In genomic region chr12:110698523-110699170, GRCm38 (mm10) we compare ENCODE assay signal across 10 mouse cellular contexts. TPM values are rescaled to one million over a fixed set of nuclear protein-coding genes. Genes with fewer than 3 reads are reported as not detected.
DNase-seq lines count a peak whose midpoint lies in the region; ATAC-seq lines count a peak whose summit lies in the region.
"Had no signal": no experiment of that assay in that cellular context is flagged by ENCODE, and none has a peak within 500 bp of the region (broad histone marks: within the 10 kb centered on the region; RNA-seq: fewer than 3 reads in every experiment).

No protein-coding gene starts in this region.

- no peaks in the 10 kb centered on the region for H3K27me3 ChIP-seq in heart, embryonic 11.5 days (ENCODE audit: control insufficient read depth, insufficient read depth, low read length)
- no peaks in the 10 kb centered on the region for H3K27me3 ChIP-seq in limb, embryonic 13.5 days

- DNase-seq in heart, adult 18-20 months = no peak
- DNase-seq in spleen, postnatal 36 days (ENCODE audit: low spot score in 2 of 2) = peak; percentile 3 to 22
- DNase-seq in spleen, postnatal 14 days (ENCODE audit: low spot score in 2 of 2) = no peak
- no peak for DNase-seq in adipocyte (ENCODE audit: low spot score)
- no peak for DNase-seq in cerebellum, adult 9-10 months
- DNase-seq in layer of hippocampus, postnatal 25 days (ENCODE audit: extremely low spot score in 1 of 2, low spot score in 1 of 2) = no peak
- DNase-seq: lung, postnatal 10 days had no signal

- peak overlapping the region; percentile 41; the same call in 1 of the 2 replicates for H3K27ac ChIP-seq in heart, embryonic 11.5 days (ENCODE audit: low read depth, low read length)
- H3K27ac ChIP-seq in limb, embryonic 13.5 days = no peak overlapping the region

- H3K9ac ChIP-seq in heart, embryonic 11.5 days (ENCODE audit: low read depth, low read length) = peak overlapping the region; percentile 58
- peak overlapping the region; percentile 51; the same call in 1 of the 2 replicates for H3K9ac ChIP-seq in limb, embryonic 13.5 days

- 24% methylated on average over 15 of the region's 15 CpGs for WGBS in heart, embryonic 11.5 days (ENCODE audit: insufficient replicate concordance)
- 40% methylated on average over 15 of the region's 15 CpGs for WGBS in limb, embryonic 13.5 days

- H3K4me2 ChIP-seq in heart, embryonic 11.5 days = peak overlapping the region; percentile 45
- peak overlapping the region; percentile 30; the same call in 1 of the 2 replicates for H3K4me2 ChIP-seq in limb, embryonic 13.5 days (replicated peaks)

- peaks cover 4% of the 10 kb centered on the region; the same call in 1 of the 2 replicates for H3K36me3 ChIP-seq in heart, embryonic 11.5 days (ENCODE audit: control insufficient read depth, insufficient read depth, low read length)
- peaks cover 11% of the 10 kb centered on the region for H3K36me3 ChIP-seq in limb, embryonic 13.5 days

- H3K9me3 ChIP-seq in heart, embryonic 11.5 days (replicated peaks; ENCODE audit: control insufficient read depth, low read length) = no peaks in the 10 kb centered on the region
- H3K9me3 ChIP-seq in limb, embryonic 13.5 days = no peaks in the 10 kb centered on the region

- ATAC-seq in heart, embryonic 11.5 days (replicated peaks; ENCODE audit: insufficient number of reproducible peaks, low FRiP score, low TSS enrichment) = no peak
- ATAC-seq in limb, embryonic 13.5 days (ENCODE audit: low FRiP score, low read depth) = no peak

- H3K4me1 ChIP-seq in heart, embryonic 11.5 days (ENCODE audit: control insufficient read depth, insufficient read depth, low read length) = peaks cover 28% of the 10 kb centered on the region
- H3K4me1 ChIP-seq in limb, embryonic 13.5 days = peaks cover 26% of the 10 kb centered on the region

- peak overlapping the region; percentile 5; the same call in 1 of the 2 replicates for H3K4me3 ChIP-seq in heart, embryonic 11.5 days (ENCODE audit: low read depth, low read length)
- H3K4me3 ChIP-seq in limb, embryonic 13.5 days = no peak overlapping the region

RNA-seq across cellular contexts. Expression of gene Hsp90aa1, which starts 3.9 kb away (rescaled TPM):
- 729 and 869 TPM in 2 replicates for polyA plus RNA-seq in heart, embryonic 11.5 days (2014; fragmentation: Nextera tagmentation; extraction: Ambion mirVana)
- total RNA-seq in heart, adult 18-20 months (2021) = 100 to 1,000 TPM; 261 to 408 TPM
- polyA plus RNA-seq in limb, embryonic 13.5 days (2015; fragmentation: Nextera tagmentation; extraction: Ambion mirVana) = 799 and 836 TPM in 2 replicates
- total RNA-seq in layer of hippocampus, postnatal 25 days (2021) = 100 to 1,000 TPM; 874 to 929 TPM

RNA-seq across cellular contexts. Expression of gene 1700001K19Rik, which starts 16.2 kb away (rescaled TPM):
- 0.23 TPM in 1 of 2 replicates, not detected in the other for polyA plus RNA-seq in heart, embryonic 11.5 days (2014; fragmentation: Nextera tagmentation; extraction: Ambion mirVana)
- not detected for total RNA-seq in heart, adult 18-20 months (2021)
- not detected in 2 replicates for polyA plus RNA-seq in limb, embryonic 13.5 days (2015; fragmentation: Nextera tagmentation; extraction: Ambion mirVana)
- total RNA-seq in layer of hippocampus, postnatal 25 days (2021) = not detected
- polyA plus RNA-seq: kidney, embryonic 14.5 days had no signal

RNA-seq across cellular contexts. Expression of gene Wdr20, which starts 39.1 kb away (rescaled TPM):
- 15.2 and 17.1 TPM in 2 replicates for polyA plus RNA-seq in heart, embryonic 11.5 days (2014; fragmentation: Nextera tagmentation; extraction: Ambion mirVana)
- 10 to 100 TPM; 31.0 to 32.1 TPM for total RNA-seq in heart, adult 18-20 months (2021)
- polyA plus RNA-seq in limb, embryonic 13.5 days (2015; fragmentation: Nextera tagmentation; extraction: Ambion mirVana) = 25.9 and 26.7 TPM in 2 replicates
- total RNA-seq in layer of hippocampus, postnatal 25 days (2021) = 10 to 100 TPM; 38.8 to 41.6 TPM

Comparison
In these comparisons a context has a peak if more than half of its experiments do, and no peak if none do; other contexts are left out.
1. DNase-seq: peak in spleen, postnatal 36 days (2 of 2); none in heart, adult 18-20 months (0 of 2), spleen, postnatal 14 days (0 of 2), adipocyte (single experiment), cerebellum, adult 9-10 months (single experiment) and layer of hippocampus, postnatal 25 days (0 of 2).